Mouse (Mus musculus): ENCODE data around the gene Cd6. TPM values are rescaled to one million over a fixed set of nuclear protein-coding genes. Genes with fewer than 3 reads are reported as not detected.

Cd6 gene
- total RNA-seq, 2 experiments from 2014 or later = not detected

DNA sequence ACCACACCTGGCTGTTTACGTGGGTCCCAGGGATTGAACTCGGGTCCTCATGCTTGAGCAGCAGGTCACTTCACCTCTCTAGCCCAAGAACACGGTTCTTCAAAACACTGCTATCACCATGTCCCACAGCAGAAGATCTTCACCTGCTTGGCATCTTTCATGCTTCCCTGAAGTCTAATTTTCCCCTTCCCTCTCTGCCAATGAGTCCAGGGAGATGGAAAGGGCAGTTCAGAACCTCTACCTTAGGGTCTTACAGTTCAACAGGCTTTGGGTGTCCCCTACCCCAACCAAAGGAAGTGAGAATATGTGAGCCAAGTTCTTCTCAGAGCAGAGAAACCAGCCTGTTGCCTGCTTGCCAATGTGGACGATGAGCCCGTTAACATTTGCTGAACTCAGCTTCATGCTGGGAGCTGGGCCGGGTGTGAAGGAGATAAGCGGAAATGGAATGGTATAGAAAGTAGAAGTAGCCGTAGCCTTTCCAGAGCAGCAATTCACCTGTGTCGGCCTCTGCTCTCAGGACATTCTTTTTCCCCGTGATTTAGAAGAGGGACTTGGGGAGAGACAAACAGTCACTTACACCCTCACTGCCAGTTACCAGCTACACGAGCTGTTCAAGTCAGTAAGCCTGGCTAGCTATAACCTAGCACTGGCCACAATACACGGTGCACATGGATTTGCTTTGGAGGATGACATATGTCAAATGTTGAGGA, 21.2 kb downstream of the Cd6 start:
- intact Hi-C loops (cut with DNase I; ENCODE audit: low total_unique reads) = no loop called here
- no peak for DNase-seq

DNA sequence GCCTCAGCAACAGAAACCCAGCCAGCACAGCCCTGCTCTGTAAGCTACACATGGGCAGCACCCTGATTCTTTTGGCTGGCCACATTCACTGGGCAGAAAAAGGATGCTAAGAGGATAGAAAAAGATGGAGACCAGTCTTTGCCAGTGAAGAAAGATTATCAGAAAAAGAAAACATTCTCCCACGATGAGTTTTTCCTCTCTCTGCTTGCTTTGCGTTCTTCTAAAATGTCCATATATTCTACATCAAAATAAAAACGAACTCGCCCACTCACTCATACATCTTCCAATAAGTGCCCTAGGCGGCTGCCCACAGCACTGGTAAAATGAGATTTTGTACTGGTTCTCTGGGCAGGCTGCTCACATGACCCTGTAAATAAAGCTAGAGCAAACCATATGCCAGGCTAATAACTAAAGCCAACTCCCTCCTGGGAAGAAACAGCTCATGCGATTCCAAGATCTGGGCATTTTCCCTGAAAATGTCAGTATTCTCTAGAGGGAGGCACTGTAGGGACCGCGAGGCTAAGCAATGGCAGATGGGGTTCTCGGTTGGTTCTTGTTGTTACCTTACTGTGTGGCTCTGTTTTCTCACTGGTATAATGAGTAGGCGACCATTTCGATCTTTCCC, 24.1 kb downstream of the Cd6 start:
- intact Hi-C loops (cut with DNase I; ENCODE audit: low total_unique reads) = no loop called here
- DNase-seq = no peak

DNA sequence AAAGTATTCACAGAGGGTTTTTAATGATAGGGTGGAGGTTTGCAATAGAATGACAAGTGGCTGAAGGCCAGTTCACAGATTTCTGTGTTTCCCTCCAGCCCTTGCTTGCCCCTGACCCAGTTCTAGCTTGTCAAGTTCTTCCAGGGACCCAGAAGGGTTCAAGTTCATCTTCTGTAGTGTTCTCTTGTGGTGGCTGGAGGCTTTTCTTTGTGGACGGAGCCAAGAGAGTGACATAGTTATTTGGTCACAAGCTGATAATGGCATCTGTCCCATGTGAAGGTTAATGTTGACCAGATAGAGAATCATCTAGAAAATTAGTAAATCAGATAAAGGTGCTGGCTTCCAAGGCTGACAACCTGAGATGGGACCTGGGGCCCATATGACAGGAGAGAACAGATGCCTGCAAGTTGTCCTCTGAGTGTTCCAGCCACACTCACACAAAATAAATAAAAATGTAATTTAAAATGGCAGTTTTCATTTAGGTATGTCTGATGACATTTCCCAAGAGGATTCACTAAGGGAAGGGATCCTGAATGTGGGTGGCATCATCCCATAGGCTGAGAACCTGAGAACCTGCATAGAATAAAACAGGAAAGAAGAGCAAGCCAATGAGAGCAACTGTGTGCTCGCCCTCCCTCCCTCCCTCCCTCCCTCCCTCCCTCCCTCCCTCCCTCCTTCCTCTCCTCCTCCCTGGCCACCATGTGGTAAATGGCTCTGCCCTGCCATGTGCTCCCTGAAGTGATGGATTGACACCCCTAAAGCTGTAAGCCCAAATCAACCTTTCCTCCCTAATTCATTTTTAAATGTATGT, 24.8 kb downstream of the Cd6 start:
- intact Hi-C loops (cut with DNase I; ENCODE audit: low total_unique reads) = no loop called here
- DNase-seq = no peak

DNA sequence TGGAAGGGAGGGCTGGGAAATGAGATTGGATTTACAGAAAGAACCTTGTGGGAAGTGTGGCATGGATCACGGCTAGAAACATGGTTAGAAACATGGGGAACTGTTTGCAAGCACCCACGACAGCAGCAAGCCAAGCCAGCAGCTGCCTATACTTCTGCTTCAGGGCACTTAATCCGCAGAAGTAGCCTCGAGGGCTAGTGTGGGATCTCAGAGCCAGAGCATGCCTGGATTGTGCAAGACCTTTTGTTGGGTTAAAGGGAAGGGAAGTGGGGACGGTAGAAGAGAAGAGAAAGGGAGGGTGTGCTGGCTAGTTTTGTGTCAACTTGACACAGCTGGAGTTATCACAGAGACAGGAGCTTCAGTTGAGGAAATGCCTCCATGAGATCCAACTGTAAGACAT, 26.1 kb downstream of the Cd6 start:
- intact Hi-C loops (cut with DNase I; ENCODE audit: low total_unique reads) = no loop called here
- DNase-seq = no peak

DNA sequence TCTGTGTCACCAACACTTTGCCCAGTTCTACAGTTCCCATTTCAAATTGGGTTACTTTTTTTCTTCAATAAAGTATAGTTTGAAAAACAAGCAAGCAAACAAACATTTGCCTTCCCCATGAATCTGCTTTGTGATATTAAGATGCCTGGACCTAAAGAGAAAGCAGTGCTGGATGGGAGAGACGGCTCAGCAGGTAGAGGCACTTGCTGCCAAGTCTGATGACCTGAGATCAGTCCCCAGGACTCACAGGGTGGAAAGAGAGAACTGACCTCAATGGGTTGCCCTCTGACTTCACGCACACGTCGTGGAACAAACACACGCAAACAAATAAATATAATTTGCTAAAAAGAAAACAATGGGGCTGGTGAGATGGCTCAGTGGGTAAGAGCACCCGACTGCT, 28.0 kb downstream of the Cd6 start:
- DNase-seq = no peak
- intact Hi-C loops (cut with DNase I; ENCODE audit: low total_unique reads) = no loop called here

DNA sequence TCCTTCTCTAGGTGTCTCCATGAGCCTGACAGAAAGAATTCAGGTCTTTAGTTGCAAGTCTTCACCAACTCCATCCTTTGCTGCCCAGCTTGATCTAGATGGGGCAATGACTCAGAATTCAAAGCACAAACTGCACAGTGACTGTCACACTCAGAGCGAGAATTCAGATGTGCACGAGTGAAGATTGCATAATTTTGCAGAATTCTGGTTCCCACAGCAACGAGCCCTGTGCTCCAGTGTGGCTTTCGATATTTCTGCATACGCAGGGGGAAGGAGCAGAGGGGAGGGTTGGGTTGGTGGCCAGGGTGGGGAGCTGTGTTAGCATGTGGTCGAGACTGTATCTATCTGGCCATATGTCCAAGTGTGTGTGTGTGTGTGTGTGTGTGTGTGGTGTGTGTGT, 28.8 kb downstream of the Cd6 start:
- intact Hi-C loops (cut with DNase I; ENCODE audit: low total_unique reads) = no loop called here
- DNase-seq = no peak

DNA sequence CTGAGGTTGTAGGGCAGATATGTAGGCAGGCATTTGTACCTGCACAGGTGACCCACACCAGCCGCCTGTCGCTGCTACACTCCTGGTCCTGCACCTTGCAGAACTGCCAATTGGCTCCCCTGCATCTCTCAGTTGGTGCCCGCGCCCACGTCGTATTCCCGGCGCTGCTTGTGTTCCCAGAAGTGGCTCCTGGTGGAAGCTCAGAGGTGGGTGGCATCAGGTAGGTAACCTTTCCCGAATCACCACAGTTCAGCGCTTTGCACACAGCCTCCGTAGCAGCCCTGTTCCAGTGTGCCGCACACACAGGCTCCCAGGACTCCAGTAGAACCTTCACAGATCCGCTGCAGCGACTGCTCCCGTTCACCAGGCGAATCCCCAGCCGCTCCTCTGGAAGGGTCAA, 30.7 kb downstream of the Cd6 start:
- intact Hi-C loops (cut with DNase I; ENCODE audit: low total_unique reads) = no loop called here
- no peak for DNase-seq

DNA sequence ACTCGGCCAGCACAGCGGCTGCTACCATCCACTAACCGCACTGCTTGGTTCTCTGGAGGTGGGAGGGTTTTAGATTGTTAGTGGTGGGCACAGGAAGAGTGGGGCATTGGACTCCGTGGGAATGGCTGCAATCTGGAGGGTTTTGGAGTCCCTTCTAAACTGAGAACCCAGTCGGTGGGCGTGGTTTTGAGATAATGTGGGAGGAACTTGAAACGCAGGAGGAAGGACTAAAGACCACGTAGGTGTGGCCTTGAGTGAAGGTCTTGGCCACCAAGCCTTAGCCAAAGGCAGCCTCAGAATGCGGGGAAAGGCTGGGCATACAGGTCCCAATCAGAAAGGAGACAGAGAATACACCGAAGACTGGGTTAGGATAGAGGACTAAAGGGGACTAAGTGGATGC, 31.3 kb downstream of the Cd6 start:
- intact Hi-C loops (cut with DNase I; ENCODE audit: low total_unique reads) = no loop called here

DNA sequence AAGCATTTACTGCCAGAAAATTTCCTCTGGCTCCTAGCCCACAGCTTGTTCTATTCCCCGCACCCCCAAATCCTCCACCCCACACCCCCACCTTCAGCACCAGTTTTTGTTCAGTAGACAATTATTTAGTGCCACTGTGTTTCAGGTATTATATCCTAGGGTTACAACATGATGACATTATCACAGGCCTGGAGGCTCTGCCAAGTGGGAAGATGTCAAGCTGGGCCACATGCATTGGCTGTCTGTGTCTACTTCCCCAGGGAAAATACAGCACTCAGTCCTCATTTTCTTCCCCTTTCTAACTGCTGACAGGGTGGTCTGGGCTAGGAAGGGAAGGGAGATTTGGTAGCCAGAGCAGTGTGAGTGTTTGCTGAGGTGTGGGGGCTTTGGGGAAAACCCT, 34.9 kb downstream of the Cd6 start:
- intact Hi-C loops (cut with DNase I; ENCODE audit: low total_unique reads) = no loop called here
- DNase-seq = no peak

More for the DNA sequence above, 31.3 kb downstream of the Cd6 start:
- no peak for DNase-seq

DNA sequence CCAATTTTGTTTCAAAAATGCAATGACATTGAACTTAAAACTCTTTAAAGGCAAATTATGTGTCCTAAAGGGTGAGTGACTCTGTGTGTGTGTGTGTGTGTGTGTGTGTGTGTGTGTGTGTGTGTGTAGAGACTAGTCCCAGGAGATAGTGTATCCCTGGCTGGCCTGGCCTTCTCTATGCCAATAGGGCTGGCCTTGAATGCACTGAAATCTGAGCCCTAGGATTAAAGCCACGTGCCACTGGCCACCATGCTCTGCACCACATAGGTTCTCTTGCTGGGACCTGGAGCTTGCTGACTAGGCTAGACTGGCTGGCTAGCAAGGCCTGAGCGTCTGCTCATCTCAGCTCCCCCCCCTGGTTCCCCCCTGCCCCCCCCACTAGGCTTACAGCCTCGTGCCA, 36.8 kb downstream of the Cd6 start:
- peak; percentile 54 for DNase-seq
- intact Hi-C loops (cut with DNase I; ENCODE audit: low total_unique reads) = no loop called here

DNA sequence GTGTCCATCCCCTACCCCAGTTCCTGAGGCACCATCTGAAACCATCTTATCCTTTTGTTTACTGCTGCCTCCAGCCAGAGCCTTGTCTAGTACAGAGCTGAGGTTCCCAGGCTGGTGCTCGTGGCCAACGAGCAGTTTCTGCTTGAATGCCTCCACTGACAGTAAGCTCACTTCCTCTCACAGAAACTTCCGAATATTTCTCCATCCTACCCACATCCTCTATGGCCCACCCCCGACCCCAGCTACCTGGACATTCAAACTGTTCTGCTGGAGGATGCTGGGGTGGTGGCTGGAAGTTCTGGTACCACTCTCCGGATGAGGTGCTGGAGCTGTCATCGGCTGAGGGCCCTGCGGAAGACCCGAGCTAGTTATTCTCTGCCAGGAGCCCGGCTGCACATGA, 39.5 kb downstream of the Cd6 start:
- no peak for DNase-seq
- intact Hi-C loops (cut with DNase I; ENCODE audit: low total_unique reads) = no loop called here

DNA sequence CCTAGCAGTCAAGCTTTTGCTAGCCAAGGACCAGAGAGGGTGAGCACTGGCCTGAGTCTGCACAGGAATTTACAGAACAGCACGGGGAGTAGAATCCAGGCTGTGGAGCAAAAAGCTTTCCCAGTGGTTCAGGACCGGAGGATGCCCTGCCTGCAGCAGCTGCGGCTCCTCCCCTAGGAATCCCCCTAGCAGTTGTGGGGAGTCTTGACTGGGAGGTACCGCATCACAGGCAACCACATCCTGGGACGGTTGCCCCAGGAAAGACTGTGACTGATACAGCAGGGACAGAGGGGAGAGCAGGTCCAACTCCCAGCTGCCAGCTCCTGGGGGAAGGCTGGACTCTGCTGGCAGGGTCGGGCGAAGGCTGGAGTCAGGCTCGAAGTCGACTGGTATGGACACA, 41.6 kb downstream of the Cd6 start:
- intact Hi-C loops (cut with DNase I; ENCODE audit: low total_unique reads) = no loop called here
- no peak for DNase-seq

DNA sequence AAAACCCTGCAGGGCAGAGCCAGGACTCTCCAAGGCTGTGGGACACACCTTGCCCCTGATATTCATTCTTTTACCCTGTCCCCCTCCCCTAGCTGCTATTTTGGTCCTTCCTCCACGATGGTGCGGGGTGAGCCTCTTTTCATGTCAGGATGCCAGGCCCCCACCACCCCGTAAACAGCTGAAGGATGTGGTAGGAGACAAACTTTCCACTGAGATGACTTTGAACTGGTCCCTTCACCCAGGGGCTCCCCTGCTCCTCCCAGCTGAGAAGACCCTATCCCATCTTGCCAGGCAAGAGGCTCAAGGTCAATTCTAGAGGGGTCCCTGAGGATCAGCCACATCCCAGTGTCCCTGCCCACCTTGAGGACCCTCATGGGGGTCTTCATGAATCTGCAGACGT, 42.5 kb downstream of the Cd6 start:
- intact Hi-C loops (cut with DNase I; ENCODE audit: low total_unique reads) = no loop called here
- no peak for DNase-seq

DNA sequence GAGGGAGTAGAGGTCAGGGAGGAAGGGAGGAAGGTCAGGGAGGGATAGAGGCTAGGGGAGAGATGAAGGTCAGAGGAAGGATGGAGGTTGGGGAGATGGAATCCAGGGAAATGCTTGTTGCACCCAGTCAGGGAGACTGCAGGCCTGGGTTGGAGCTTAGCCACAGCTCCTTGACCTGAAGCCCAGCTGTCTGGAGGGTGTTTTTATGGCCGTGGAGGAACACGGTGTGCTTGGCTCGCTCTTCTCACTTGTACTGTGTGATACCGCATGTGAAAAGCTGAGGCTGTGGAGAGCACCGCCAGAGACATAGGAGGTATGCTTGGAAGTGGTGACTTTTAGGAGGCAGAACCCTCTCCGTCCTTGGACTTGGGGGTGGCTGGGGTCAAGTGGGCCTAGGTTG, 43.1 kb downstream of the Cd6 start:
- intact Hi-C loops (cut with DNase I; ENCODE audit: low total_unique reads) = no loop called here
- DNase-seq = peak; percentile 56

DNA sequence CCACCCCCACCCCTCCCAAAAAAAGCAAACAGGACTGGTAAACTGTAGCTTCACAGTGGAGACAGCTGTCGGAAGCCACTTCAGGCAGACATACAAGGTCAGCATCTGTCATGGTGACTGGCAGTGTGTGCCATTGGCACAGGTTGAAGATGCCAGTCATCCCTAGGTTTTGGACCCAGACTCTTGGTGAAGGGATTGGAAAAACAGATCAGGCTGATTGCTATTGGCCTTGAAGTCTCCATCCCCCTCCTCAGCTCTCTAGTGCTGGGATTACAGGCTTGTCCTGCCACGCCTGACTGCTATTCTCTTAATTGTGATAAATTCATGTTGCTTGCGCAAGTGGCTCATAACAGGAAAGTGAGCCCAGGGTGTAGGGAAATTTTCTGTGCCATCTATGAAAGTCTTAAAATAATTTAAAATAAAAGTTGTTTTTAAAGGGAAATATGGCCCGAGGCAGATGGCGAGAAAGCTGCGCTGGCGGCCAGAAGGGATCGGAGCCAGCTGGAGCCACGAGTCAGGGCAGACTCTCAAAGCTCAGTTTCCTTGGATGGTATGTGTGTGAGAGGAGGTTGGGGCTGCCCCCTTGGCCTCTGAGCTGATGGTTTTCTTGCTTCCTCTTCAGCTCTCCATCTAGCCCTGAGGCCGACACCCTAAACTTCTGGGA, 44.9 kb downstream of the Cd6 start:
- no peak for DNase-seq
- intact Hi-C loops (cut with DNase I; ENCODE audit: low total_unique reads) = no loop called here

DNA sequence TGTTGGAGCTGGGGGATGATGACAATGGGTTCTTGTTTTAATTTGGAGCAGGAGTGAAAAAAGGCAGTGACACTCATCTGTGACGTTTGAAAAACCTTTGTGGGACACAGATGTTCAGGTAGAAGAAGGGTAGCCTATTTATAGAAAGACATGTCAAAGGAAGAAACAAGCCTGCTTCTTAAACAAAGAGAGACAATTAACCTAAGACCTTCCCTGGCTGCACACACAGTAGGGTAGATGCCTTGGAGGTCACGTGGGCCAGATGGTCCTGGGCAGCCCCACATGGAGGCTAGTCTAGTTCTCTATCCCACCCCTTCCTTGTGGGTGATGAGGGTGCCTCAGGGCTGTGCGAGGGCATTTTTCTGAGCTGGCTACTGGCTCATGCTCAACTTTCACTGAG, 45.8 kb downstream of the Cd6 start:
- DNase-seq = no peak
- intact Hi-C loops (cut with DNase I; ENCODE audit: low total_unique reads) = no loop called here

DNA sequence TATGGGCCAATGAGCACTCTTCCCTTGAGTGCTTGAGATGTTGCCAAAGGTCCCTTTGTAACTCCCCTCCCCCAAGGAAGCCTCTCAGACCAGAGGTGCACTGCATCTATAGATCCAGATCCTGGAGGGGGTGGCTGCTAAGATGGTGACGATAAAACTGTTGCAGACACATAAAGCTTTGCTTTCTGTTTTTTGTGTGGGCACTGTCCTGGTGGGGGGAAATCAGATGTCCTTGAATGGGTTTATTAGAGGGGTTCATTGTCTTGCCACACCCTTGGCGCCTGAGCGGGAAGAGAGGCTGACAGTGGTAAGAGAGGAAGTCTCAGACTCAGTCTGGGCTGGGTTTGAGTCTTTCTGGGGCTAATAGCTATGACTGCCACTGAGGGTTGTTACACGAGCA, 46.7 kb downstream of the Cd6 start:
- intact Hi-C loops (cut with DNase I; ENCODE audit: low total_unique reads) = no loop called here

DNA sequence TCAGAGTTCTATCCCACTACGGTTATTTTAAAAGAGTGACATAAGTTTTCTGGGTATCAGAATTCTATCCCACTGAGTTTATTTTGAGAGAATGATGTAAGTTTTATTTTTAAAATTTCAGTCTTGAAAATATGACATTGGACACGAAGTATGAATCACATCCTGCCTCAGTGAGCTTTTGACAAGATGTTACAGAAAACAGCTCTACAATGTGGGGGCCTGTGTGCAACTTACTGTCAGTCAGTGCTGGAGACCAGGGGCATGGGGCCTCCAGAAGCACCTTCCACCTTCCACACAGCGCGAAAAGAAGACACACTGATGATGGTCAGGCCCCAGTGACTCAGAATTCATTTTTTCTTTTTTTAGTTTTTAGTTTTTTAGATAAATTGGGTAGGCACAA, 48.2 kb downstream of the Cd6 start:
- intact Hi-C loops (cut with DNase I; ENCODE audit: low total_unique reads) = no loop called here
- DNase-seq = no peak

More for the DNA sequence above, 46.7 kb downstream of the Cd6 start:
- DNase-seq = no peak

DNA sequence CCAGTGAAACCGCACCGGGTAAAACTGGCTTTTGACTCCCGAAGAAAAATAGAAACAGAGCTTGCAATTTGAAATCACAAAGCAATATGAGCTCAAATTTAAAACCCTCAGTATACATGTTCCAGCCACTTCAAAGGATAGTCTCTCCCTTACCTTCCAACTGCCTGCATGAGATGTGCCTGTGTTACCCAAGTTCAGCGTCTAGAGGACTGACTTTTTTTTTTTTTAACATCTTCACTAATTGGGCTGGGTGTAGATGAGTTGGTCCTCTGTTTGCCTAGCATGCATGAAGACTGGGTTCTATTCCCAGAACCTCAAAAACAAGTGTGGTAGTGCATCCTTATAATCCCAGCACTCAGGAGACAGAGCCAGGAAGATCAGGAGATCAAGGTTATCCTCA, 53.0 kb downstream of the Cd6 start:
- DNase-seq = no peak
- intact Hi-C loops (cut with DNase I; ENCODE audit: low total_unique reads) = no loop called here

DNA sequence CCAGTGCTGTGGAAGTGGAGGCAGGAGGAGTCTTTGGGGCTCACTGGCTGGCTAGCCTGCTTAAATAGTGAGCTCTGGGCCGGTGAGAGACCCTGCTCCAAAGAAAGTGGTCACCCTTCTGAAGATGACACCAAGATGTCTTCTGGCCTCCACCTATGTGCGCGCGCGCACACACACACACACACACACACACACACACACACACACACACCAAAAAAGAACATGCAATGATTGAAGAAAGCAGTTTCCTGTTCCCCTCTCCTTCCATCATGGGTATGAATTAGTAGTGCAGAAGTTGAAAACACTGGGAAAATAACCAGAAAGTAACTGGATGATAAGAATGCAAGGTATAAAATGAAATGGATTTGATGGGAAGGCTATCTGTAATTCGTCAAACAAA, 55.7 kb downstream of the Cd6 start:
- intact Hi-C loops (cut with DNase I; ENCODE audit: low total_unique reads) = no loop called here
- no peak for DNase-seq
